Mouse (Mus musculus): ENCODE data around the gene Unc13b. TPM values are rescaled to one million over a fixed set of nuclear protein-coding genes. Genes with fewer than 3 reads are reported as not detected.

The Unc13b gene
- polyA plus RNA-seq, 1 experiment from 2014 or later: 3.9 TPM

GRCm38 (mm10) chr4:43039609-43040008 is 19.1 kb upstream of the Unc13b start:
- Histone ChIP-seq H3K27me3 (no peaks in the 10 kb centered on the region), H3K9me3 (no peaks in the 10 kb centered on the region), H3K4me3 (peak overlapping the region; percentile 77), H3K4me2 (peak overlapping the region; percentile 81), H3K36me3 (peaks cover 25% of the 10 kb centered on the region), H3K4me1 (peaks cover 27% of the 10 kb centered on the region), H3K9ac (peak overlapping the region; percentile 83), H3K27ac (peak overlapping the region; percentile 84)
- ATAC-seq (ENCODE audit: insufficient number of reproducible peaks, insufficient read depth, low FRiP score, low TSS enrichment, low read depth): no peak; the same call in 1 of the 2 replicates
- 2% methylated on average over 11 of the region's 11 CpGs for WGBS

DNA sequence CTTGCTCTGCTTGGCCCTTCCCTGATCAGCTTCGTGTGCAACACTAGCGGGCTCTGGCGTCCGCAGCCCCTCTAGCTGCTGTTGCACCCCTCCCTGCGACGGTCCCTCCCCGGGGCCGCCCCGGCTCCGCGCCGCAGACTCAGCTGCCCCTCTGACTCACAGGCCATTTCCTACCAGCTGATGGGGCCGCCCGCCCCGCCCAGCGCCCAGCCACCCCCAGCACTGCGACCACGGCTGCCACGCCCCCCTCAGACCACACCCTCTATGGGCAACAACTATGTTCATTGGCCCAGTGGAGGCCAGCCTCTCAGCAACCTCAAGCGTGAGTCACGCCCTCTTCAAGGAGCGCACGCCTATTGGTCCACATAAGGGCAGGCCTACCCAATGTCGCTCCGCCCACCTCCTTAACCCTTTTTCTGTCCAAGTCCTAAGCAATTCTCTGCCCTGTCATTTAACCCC is 18.6 kb upstream of the Unc13b start:
- peak overlapping the region; percentile 81 for H3K4me2 ChIP-seq
- H3K4me1 ChIP-seq: peaks cover 32% of the 10 kb centered on the region
- H3K36me3 ChIP-seq: peaks cover 20% of the 10 kb centered on the region
- peak; percentile 98 for ATAC-seq (ENCODE audit: insufficient number of reproducible peaks, insufficient read depth, low FRiP score, low TSS enrichment, low read depth)
- H3K27ac ChIP-seq: peak overlapping the region; percentile 84
- H3K9ac ChIP-seq: peak overlapping the region; percentile 83
- peak overlapping the region; percentile 77 for H3K4me3 ChIP-seq
- H3K9me3 ChIP-seq: no peaks in the 10 kb centered on the region
- under 1% methylated on average over 25 of the region's 25 CpGs for WGBS
- no peaks in the 10 kb centered on the region for H3K27me3 ChIP-seq

DNA sequence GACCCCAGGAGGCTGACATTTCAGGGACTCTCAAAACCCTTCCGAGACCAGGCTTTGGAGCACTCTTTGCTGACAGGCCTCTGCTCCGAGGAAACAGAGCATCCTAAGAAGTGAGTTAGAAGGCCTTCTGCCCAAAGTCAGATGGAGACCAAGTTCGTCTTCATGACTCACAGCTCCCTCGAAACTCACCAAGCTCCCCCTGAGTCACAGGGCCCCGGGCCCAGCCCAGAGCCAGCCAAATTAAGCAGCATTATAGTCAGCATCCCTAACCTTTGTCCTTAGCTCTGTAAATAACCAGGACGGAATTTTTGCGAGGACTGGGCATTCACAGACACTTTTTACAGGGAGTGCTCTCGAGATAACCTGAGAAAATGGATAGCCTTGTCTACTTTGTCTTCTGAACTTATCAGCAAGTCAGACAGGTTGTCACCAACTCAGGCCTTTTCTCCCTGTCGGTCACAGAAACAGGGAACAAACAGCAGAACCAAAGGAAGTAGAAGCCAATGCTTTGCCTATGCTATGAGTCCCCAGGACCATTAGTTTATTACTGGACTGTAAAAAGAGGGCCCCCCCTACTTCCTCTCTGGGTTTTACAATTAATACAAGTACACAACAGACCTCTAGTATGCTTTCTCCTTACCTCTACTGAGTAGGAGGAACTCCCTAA is 17.7 kb upstream of the Unc13b start:
- H3K4me1 ChIP-seq: peaks cover 33% of the 10 kb centered on the region

DNA sequence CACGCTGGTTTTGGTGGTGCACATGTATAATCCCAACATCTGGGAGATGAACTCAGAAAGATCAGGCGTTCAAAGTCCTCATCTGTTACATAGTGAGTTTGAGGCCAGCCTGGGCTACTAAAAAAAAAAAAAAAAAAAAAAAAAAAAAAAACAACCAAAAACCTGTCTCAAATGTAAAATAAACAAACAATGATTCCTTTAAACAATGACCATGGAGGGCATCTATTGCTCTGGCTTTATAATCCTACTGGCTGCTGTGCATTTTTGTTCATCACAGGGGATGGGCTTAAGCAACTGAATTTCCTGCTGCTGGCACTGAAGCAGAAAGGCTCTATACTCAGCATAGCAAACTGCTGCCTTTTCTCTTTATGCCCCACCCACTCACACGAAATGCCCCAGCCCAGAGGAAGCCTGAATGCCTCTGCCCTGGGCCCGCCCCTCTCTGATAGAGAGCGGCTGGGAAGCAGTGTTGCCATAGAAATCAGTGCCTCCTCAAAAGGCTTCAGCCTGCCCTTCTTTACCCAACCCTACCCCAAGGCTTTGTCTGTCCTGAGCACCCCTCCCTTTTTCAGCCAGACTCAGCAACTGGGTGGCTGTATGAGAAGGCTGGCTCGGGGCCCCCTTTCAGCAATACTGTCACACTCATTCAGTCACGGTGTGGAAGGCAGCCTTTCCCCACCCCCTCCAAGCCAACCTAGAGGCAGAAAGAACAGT is 15.0 kb upstream of the Unc13b start:
- 18% methylated on average over 7 of the region's 7 CpGs for WGBS
- Histone ChIP-seq H3K9me3 (no peaks in the 10 kb centered on the region), H3K27me3 (no peaks in the 10 kb centered on the region), H3K27ac (peak overlapping the region; percentile 81), H3K4me3 (peak overlapping the region; percentile 60), H3K4me1 (peaks cover 31% of the 10 kb centered on the region), H3K9ac (peak overlapping the region; percentile 67), H3K36me3 (no peaks in the 10 kb centered on the region), H3K4me2 (peak overlapping the region; percentile 82)
- ATAC-seq (ENCODE audit: insufficient number of reproducible peaks, insufficient read depth, low FRiP score, low TSS enrichment, low read depth): no peak

More for the DNA sequence above, 17.7 kb upstream of the Unc13b start:
- Histone ChIP-seq H3K27me3 (no peaks in the 10 kb centered on the region), H3K27ac (0 out of 2 replicates have a peak overlapping the region, but pooled peaks have one; percentile 22), H3K4me3 (no peak overlapping the region), H3K9ac (no peak overlapping the region), H3K36me3 (peaks cover 11% of the 10 kb centered on the region), H3K9me3 (no peaks in the 10 kb centered on the region), H3K4me2 (0 out of 2 replicates have a peak overlapping the region, but pooled peaks have one; percentile 81)
- WGBS: 79% methylated on average over 9 of the region's 9 CpGs
- ATAC-seq (ENCODE audit: insufficient number of reproducible peaks, insufficient read depth, low FRiP score, low TSS enrichment, low read depth): no peak

GRCm38 (mm10) chr4:43044673-43045072 is 14.1 kb upstream of the Unc13b start:
- H3K9ac ChIP-seq: peak overlapping the region; percentile 67
- WGBS: 28% methylated on average over 4 of the region's 4 CpGs
- peak overlapping the region; percentile 81 for H3K27ac ChIP-seq

DNA sequence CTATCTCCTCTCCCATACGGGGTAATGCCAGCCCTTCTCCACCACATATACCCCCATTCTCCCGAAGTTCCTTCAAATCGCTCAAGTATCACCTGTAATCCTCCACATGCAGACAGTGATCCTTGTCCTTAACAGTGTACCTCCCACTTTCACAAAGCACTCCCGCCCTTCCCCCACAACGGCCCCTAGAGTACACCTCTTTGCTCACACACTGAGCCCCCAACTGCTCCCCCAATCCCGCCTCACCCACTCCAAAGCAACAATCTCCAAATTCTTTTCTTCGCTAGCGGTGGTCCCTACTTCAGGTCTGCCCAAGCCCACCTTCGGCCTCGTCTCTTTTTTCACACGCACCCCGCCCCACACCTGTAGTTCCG is 13.5 kb upstream of the Unc13b start:
- peak overlapping the region; percentile 81 for H3K27ac ChIP-seq
- H3K9me3 ChIP-seq: no peaks in the 10 kb centered on the region
- H3K4me3 ChIP-seq: peak overlapping the region; percentile 60
- H3K4me2 ChIP-seq: peak overlapping the region; percentile 82
- H3K9ac ChIP-seq: peak overlapping the region; percentile 67
- no peaks in the 10 kb centered on the region for H3K36me3 ChIP-seq
- no peaks in the 10 kb centered on the region for H3K27me3 ChIP-seq
- 6% methylated on average over 13 of the region's 13 CpGs for WGBS
- peaks cover 23% of the 10 kb centered on the region for H3K4me1 ChIP-seq
- peak; percentile 26; the same call in 1 of the 2 replicates for ATAC-seq (ENCODE audit: insufficient number of reproducible peaks, insufficient read depth, low FRiP score, low TSS enrichment, low read depth)

More at GRCm38 (mm10) chr4:43044673-43045072, 14.1 kb upstream of the Unc13b start:
- ATAC-seq (ENCODE audit: insufficient number of reproducible peaks, insufficient read depth, low FRiP score, low TSS enrichment, low read depth): no peak
- H3K36me3 ChIP-seq: no peaks in the 10 kb centered on the region
- no peaks in the 10 kb centered on the region for H3K27me3 ChIP-seq
- H3K4me3 ChIP-seq: peak overlapping the region; percentile 60
- no peaks in the 10 kb centered on the region for H3K9me3 ChIP-seq
- peaks cover 23% of the 10 kb centered on the region for H3K4me1 ChIP-seq
- peak overlapping the region; percentile 82 for H3K4me2 ChIP-seq

DNA sequence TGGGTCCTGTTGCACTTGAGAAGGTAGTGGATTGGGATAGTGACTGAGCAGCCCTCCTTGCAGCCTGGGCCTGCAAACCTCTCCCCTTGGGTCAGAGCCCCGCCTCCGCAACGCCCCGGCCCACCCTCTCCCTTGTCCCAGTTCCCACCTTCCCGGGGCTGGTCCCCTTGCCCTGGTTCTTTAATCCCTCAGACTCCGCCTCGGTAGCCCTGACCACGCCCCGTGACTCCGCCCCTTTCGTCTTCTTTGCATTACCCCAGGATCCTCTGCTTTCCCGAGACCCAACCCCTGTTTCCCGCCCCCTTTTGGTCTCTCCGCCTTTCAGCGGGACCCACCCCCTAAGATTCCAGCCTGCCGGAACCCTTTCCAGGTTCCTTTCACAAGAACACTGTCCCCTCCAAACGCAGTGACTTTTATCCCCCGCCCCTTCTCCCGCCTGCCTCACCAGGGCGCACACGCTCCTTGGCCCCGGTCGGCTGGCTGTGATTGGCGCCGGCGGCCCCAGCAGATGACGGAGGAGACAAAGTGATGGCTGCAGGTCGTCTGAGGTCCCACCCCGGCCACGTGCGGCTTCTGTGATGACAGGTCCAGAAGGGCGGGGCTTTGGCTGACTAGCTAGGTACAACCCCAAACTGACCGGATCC is 13.0 kb upstream of the Unc13b start, which contains the start of gene Fam214b:
Gene Fam214b (minus strand): TSS at position 562 of the 644 bp plus-strand sequence.
- H3K27me3 ChIP-seq: no peaks in the 10 kb centered on the region
- H3K27ac ChIP-seq: peak within 1 kb of the TSS; percentile 81
- peaks cover 19% of the 10 kb centered on the region for H3K4me1 ChIP-seq
- H3K4me2 ChIP-seq: peak within 1 kb of the TSS; percentile 82
- 0% methylated on average over 33 of the region's 33 CpGs for WGBS
- H3K9me3 ChIP-seq: no peaks in the 10 kb centered on the region
- peak within 1 kb of the TSS; percentile 60 for H3K4me3 ChIP-seq
- H3K9ac ChIP-seq: peak within 1 kb of the TSS; percentile 70
- ATAC-seq (ENCODE audit: insufficient number of reproducible peaks, insufficient read depth, low FRiP score, low TSS enrichment, low read depth): peak; percentile 94
- H3K36me3 ChIP-seq: no peaks in the 10 kb centered on the region

GRCm38 (mm10) chr4:43046607-43047006 is 12.1 kb upstream of the Unc13b start:
- Histone ChIP-seq H3K4me2 (peak overlapping the region; percentile 82), H3K36me3 (no peaks in the 10 kb centered on the region), H3K9me3 (no peaks in the 10 kb centered on the region), H3K27me3 (no peaks in the 10 kb centered on the region), H3K27ac (no peak overlapping the region), H3K9ac (no peak overlapping the region), H3K4me3 (no peak overlapping the region), H3K4me1 (peaks cover 16% of the 10 kb centered on the region)
- ATAC-seq (ENCODE audit: insufficient number of reproducible peaks, insufficient read depth, low FRiP score, low TSS enrichment, low read depth): no peak
- WGBS: 50% methylated on average over 5 of the region's 5 CpGs

GRCm38 (mm10) chr4:43047231-43047630 is 11.5 kb upstream of the Unc13b start:
- Histone ChIP-seq H3K9me3 (no peaks in the 10 kb centered on the region), H3K27ac (no peak overlapping the region), H3K27me3 (no peaks in the 10 kb centered on the region), H3K9ac (0 out of 2 replicates have a peak overlapping the region, but pooled peaks have one; percentile 36), H3K4me1 (peaks cover 16% of the 10 kb centered on the region), H3K36me3 (no peaks in the 10 kb centered on the region), H3K4me2 (peak overlapping the region; percentile 82), H3K4me3 (no peak overlapping the region)
- WGBS: 8% methylated on average over 5 of the region's 5 CpGs
- ATAC-seq (ENCODE audit: insufficient number of reproducible peaks, insufficient read depth, low FRiP score, low TSS enrichment, low read depth): no peak

DNA sequence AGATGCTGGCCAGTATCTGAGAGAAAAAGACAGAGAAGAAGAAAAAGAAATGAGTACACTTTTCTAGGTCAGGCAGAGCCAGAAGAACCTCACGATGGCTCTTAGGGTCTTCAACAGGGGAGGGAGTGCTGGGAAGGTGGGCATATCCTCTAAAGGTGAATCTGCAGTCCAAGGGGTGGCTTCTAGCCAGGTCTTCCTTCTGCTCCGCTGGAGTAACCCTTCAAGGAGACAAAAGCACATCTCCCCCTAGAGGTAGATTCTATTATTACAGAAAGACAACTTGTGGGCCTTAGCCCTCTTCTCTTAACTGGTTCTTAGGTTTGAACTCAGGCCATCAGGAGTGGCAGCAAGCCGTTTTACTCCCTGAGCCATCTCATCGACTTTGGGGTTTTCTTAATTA is 6.1 kb upstream of the Unc13b start:
- Histone ChIP-seq H3K27me3 (no peaks in the 10 kb centered on the region), H3K4me2 (no peak overlapping the region), H3K4me3 (no peak overlapping the region), H3K9me3 (no peaks in the 10 kb centered on the region), H3K27ac (no peak overlapping the region), H3K9ac (no peak overlapping the region), H3K4me1 (no peaks in the 10 kb centered on the region), H3K36me3 (no peaks in the 10 kb centered on the region)
- no peak for ATAC-seq (ENCODE audit: insufficient number of reproducible peaks, insufficient read depth, low FRiP score, low TSS enrichment, low read depth)
- 11% methylated on average over 4 of the region's 4 CpGs for WGBS

GRCm38 (mm10) chr4:43057654-43058053 is 1.1 kb upstream of the Unc13b start:
- no peak for ATAC-seq (ENCODE audit: insufficient number of reproducible peaks, insufficient read depth, low FRiP score, low TSS enrichment, low read depth)
- Histone ChIP-seq H3K4me2 (no peak overlapping the region), H3K36me3 (no peaks in the 10 kb centered on the region), H3K9me3 (no peaks in the 10 kb centered on the region), H3K4me1 (peaks cover 5% of the 10 kb centered on the region; the same call in 1 of the 2 replicates), H3K27me3 (peaks cover 31% of the 10 kb centered on the region), H3K27ac (no peak overlapping the region), H3K9ac (no peak overlapping the region), H3K4me3 (no peak overlapping the region)
- 89% methylated on average over 5 of the region's 5 CpGs for WGBS

Data from embryonic facial prominence, embryonic 13.5 days (tissue).